ENCODE assay signal across 13 mouse cellular contexts in the genomic region with DNA sequence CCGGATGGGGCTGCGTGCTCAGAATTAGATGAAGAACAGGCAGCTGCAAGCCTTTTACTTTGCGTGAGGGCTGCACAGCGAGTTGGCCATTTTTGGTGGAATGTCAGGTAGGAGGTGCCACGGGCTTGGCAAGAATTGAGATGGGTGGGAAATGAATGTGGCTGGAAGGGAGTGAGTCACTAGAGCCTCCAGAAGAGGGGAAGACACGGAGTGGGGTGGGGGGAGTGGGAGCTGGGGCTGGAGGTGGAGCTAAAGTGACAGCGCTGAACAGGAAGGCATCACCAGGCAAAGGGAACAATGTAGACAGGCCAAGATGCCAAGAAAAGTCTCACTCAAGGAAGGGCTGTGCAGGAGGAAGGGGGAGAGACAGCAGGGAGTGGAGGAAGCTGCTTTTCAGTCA.
"Had no signal": no experiment of that assay in that cellular context is flagged by ENCODE, and none has a peak within 500 bp of the region (broad histone marks: within the 10 kb centered on the region; RNA-seq: fewer than 3 reads in every experiment).

No protein-coding gene starts in this region.

- H3K9me3 ChIP-seq: limb, embryonic 10.5 days; liver, embryonic 15.5 days; midbrain, embryonic 13.5 days had no signal

- DNase-seq: kidney, adult 8-10 months; kidney, postnatal 25 days; lung, adult 2 months; lung, postnatal 36 days; retina, postnatal 1 day; thymus, postnatal 4 days had no signal

- ATAC-seq: lung, postnatal 0 days; midbrain, embryonic 13.5 days had no signal

- H3K4me3 ChIP-seq: left cerebral cortex, adult 2 months; limb, embryonic 10.5 days; liver, embryonic 15.5 days; midbrain, embryonic 13.5 days; myocyte had no signal

- H3K4me2 ChIP-seq: liver, embryonic 11.5 days; liver, embryonic 15.5 days; midbrain, embryonic 13.5 days had no signal

- H3K36me3 ChIP-seq: limb, embryonic 10.5 days; liver, embryonic 15.5 days; midbrain, embryonic 13.5 days had no signal

- H3K27me3 ChIP-seq: liver, embryonic 15.5 days had no signal

- H3K27ac ChIP-seq: left cerebral cortex, adult 2 months; limb, embryonic 10.5 days; liver, embryonic 15.5 days; midbrain, embryonic 13.5 days had no signal

- H3K4me1 ChIP-seq: limb, embryonic 10.5 days; liver, embryonic 15.5 days had no signal

- H3K9ac ChIP-seq: liver, embryonic 15.5 days; midbrain, embryonic 13.5 days had no signal
